Mouse (Mus musculus): ENCODE measurements around the gene Gins2.

The Gins2 gene

DNA sequence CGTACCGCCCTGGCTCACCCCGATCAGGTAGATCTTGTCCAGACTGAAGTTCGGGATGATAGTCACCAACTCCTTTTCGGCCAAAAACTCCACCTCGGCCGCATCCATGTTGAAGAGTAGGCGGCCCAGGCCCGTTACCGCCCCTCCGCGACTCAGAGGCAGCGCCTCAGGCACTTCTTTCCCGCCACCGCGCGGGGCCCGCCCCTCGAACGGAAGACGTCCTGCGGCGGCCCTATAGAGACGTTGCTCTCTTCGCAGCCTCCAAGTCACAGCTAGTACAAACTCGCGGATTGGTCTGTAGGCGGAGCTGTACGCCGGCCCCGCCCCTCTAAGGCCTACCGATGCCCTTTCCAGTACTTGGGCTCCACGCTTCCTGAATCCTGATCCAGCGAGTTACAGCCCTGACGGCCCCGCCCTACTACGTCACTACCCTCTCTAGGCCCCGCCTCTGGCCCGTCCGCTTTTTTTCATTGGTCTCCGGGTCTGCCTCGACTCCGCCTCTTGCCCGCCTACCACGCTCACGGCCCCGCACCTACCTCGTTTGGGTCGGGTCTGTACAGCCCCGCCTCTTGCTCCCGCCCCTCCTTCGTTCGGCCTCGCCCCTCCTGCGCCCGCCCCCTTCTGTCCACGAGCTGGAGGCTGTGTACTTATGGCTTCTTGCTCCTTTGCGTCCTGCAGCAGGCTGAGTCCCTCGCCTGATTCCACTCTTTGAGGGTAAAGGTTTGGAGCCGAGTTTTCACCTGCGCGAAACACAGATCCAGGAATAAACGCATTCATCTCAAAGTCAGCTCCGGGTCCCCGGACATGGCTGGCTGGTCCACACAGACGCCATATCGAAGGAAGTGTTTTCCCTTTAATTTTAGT is at the start of gene Gins2:
Gene Gins2 (minus strand): TSS at position 397 of the 864 bp plus-strand sequence.
- peak; percentile 98 for DNase-seq (ENCODE audit: low read depth, low spot score)

DNA sequence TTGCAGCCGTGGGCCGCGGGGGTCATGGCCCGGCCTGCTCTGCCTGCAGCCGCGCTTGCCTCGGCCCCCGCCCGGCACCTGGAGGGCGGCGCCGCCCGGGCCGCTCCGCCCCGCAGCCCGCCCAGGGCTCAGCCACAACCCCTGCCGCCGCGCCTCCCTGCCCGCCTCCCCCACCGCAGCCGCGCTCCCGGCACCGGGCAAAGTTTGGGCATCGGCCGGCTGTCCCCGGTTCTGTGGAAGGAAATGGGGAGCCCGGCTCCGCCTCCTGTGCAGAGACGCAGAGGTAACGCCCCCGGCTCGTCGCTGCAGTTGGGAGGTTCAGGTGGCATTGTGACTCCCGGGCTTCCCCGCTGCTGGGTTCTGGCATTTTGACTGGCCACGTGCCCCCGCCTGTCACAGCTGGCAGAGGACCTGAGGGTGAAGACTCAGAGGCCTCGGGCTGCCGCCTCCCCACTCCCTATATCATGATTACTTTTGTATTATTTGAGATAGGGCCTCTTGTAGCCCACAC is 45.3 kb upstream of the Gins2 start:
- no peak for DNase-seq (ENCODE audit: low read depth, low spot score)

GRCm38 (mm10) chr8:120633665-120634271 is 44.7 kb upstream of the Gins2 start:
- DNase-seq (ENCODE audit: low read depth, low spot score), result no peak

- DNase-seq (ENCODE audit: low read depth, low spot score), result no peak
Observed at GRCm38 (mm10) chr8:120632969-120633664, 44.0 kb upstream of the Gins2 start.

- DNase-seq (ENCODE audit: low read depth, low spot score), result no peak
Observed at GRCm38 (mm10) chr8:120631441-120632375, 42.6 kb upstream of the Gins2 start.

GRCm38 (mm10) chr8:120630848-120631247 is 41.7 kb upstream of the Gins2 start:
- no peak for DNase-seq (ENCODE audit: low read depth, low spot score)

DNA sequence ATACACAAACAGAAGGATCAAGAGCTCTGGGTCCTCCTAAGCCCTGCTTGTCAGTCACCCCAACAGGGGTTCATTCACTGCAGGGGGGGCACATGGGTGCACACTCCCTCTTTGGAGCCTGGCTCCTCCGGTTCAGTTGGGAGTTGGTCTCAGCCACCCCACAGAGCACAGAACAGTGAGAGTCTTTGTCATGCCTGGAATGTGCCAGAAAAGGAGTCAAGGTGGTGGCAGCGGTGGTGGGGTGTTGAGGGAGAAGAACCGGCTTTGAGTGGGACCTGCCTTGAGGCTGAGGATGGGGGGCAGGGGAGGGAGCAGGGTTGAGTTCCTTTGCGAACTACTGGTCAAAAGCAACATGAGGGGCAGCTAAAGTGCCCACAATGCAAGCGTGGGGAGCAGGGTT is 40.9 kb upstream of the Gins2 start:
- DNase-seq (ENCODE audit: low read depth, low spot score), result no peak

GRCm38 (mm10) chr8:120627298-120627697 is 38.2 kb upstream of the Gins2 start:
- no peak for DNase-seq (ENCODE audit: low read depth, low spot score)

- DNase-seq (ENCODE audit: low read depth, low spot score), result no peak
Observed at GRCm38 (mm10) chr8:120626461-120626860, 37.4 kb upstream of the Gins2 start.

GRCm38 (mm10) chr8:120623608-120624007 is 34.5 kb upstream of the Gins2 start:
- no peak for DNase-seq (ENCODE audit: low read depth, low spot score)

GRCm38 (mm10) chr8:120622161-120622560 is 33.1 kb upstream of the Gins2 start:
- DNase-seq (ENCODE audit: low read depth, low spot score), result no peak

DNA sequence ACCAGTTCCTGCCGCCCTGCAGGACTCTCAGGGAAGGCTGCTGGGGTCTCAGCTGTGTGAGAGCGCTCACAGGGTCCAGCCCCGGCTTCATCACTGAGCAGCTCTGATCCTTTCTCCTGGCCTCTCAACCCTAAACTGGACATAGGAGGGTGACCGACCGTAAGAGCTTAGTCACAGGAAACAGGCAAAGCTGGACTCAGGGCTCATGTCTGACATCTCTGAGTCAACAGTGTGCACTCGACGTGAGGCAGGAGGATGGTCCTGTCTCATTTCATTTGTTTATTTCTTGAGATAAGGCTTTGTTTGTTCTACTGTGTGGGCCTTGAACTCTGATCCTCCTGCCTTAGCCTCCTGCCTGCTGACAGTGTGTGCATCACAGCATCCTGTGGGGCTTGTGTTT is 31.3 kb upstream of the Gins2 start:
- no peak for DNase-seq (ENCODE audit: low read depth, low spot score)

DNA sequence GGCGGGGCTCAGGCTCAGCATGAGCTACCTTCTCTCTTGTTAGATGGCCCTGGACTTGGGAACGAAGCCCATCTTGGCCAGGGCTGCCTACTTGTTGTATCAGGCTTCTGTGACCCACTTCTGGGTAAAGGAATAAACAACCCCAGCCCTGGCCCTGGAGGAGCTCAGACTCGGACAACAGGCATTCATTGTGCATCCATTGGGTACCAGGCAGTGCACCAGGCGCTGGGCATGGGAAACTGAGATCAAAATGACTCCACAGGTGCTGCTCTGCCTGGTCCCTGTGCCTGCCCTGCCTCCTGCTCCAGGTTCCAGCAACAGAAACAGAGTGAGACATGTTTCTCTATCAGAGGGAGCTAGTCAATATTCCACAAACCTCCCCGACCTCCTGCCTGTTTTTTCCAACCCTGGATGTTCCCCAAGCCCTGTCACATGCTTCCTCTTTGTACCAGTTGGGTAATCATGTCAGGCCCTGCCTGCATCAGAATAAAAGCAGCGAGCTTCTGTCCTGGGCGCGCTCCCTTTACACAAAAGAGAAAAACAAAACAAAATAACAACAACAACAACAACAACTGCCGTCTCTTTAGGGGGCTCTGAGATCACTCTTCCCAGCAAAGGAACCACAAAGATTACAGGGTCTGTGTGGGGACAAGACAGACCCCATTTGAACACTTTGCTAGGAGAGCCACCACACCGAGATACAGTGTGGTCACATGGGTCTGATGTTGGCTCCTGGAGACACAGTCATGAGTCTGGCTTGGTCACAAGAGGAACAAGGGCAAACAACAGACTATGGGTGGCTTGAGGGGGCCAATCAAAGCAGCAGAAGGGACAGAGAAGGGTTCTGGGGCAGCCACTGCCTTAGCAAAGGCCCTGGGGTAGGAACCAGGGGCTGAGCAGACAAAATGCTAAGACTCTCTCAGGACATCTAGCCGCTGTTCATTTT is 30.4 kb upstream of the Gins2 start:
- no peak for DNase-seq (ENCODE audit: low read depth, low spot score)

DNA sequence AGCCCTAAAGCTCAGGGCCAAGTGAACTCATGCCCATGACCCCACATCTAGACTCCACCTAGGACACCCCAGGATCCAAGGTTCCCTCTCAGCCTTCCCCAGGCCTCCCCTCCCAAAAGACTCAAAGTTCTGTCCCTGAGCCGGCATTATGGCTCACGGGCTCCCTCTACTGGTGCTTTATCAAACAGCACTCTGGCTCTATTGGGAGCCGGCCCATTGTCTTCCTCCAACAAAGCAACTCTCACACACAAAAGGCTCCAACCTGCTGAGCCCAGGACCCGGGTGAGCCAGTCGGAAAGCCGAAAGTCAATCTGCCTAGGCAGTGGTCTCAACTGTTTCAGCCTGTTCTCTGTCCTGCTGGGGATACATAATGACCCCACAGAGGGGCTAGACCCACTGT is 29.0 kb upstream of the Gins2 start:
- no peak for DNase-seq (ENCODE audit: low read depth, low spot score)

DNA sequence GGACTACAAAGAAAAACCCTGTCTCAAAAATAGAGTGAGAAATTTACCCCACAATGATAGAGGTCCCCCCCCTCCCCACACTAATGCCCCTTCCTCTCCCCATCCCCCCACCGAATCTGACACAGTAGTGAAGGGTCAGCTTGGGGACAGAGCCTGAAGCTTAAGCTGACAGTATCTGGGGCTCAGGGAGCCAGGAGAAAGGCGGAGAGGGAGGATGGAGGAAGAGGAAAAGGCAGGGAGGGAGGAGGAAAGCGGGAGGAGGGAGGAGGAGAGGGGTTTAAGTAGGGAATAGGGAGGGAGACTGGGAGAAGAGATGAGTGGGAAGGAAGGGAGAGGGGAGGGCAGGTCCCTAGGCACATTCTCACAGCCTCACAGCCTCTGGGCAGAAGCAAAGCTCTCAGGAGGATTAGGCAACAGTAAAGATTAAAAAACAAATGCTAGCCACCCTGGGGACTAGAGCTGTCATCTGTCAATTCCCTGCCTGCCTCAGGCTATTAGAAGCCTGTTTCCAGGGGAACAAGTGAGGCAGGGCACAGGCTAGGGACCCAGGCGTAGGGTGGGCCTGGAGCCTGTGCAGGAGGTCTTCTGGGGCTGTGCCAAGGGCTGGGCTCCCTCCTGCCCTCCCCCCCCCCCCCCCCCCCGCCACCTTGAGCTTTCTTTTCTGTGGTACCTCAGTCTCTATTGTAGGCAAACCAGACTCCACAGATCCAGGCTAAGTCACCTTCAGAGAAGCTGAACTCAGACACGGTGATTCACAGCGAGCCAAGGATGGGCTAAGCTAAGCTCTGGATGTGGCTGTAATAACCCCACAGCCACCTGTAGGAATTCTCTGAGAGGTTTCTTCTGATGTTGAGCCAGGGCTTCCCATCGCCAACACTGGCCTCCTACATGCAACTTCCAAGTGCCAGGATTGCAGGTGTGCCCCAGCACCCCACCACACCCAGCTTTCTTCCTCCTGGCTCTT is 27.8 kb upstream of the Gins2 start:
- DNase-seq (ENCODE audit: low read depth, low spot score), result no peak

DNA sequence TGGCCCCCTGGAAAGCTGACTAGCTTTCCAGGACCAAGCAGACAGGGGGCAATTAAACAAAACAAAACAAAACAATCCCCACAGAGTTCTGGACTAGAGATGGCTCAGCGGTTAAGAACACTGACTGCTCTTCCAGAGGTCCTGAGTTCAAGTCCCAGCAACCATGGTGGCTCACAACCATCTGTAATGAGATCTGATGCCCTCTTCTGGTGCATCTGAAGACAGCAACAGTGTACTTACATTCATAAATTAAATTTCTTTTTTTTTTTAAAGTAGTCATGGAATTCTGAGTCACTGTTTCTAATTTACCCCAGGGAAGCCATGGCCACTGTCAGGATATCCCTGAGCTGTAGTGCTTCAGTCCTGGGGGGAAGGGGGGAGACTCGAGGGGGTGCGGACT is 25.4 kb upstream of the Gins2 start:
- DNase-seq (ENCODE audit: low read depth, low spot score), result no peak

GRCm38 (mm10) chr8:120610824-120611223 is 21.7 kb upstream of the Gins2 start:
- DNase-seq (ENCODE audit: low read depth, low spot score), result no peak

DNA sequence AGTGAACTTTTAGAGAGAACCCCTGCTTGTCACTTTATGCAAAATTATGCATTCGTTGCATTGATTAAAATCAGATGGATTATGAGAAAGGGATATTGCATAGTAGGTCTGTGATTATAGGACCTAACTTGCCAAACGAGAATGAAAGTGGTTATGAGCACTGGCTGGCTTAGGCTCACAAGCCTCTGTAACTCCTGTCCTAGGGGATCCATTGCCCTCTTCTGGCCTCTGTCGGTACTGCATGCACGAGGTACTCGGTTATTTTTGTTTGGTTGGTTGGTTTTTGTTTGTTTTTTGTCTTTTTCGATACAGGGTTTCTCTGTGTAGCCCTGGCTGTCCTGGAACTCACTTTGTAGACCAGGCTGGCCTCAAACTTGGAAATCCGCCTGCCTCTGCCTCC is 18.8 kb upstream of the Gins2 start:
- no peak for DNase-seq (ENCODE audit: low read depth, low spot score)

DNA sequence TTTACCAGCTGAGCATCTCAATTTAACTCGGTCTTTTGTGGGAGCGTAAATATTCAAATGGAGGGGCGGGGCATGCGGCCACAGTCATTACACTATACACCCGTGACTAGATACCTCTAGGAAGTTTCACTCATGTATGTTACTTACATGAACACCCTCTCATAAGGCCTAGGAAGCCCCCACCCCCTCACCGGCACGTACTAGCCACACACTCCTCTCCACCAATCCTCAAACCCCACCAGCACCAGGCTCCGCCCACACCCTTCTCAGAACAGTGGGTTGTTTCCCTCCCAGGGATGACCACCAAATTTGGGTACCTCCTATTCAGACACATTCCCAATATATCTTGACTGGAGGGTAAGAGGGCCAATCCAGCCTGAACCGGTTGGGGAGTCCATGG is 18.4 kb upstream of the Gins2 start:
- no peak for DNase-seq (ENCODE audit: low read depth, low spot score)

Data from retina, adult 2 months (tissue).